Mouse (Mus musculus) embryonic fibroblast, embryonic 13.5 days (primary cell): ENCODE measurements around the gene Fitm1.

Experiments
- CTCF ChIP-seq: IDR thresholded peaks from 2 replicates; pipeline ENCODE4 v1.5.1; 2011; ENCODE audit warnings: mild to moderate bottlenecking, control low read depth, low read length, moderate library complexity, borderline replicate concordance; ENCODE audit not compliant: insufficient read depth
- POLR2A ChIP-seq: IDR thresholded peaks from 2 replicates; pipeline ENCODE4 v1.6.1; 2011; ENCODE audit warnings: low read depth, mild to moderate bottlenecking, control low read depth, low read length, moderate library complexity

DNA sequence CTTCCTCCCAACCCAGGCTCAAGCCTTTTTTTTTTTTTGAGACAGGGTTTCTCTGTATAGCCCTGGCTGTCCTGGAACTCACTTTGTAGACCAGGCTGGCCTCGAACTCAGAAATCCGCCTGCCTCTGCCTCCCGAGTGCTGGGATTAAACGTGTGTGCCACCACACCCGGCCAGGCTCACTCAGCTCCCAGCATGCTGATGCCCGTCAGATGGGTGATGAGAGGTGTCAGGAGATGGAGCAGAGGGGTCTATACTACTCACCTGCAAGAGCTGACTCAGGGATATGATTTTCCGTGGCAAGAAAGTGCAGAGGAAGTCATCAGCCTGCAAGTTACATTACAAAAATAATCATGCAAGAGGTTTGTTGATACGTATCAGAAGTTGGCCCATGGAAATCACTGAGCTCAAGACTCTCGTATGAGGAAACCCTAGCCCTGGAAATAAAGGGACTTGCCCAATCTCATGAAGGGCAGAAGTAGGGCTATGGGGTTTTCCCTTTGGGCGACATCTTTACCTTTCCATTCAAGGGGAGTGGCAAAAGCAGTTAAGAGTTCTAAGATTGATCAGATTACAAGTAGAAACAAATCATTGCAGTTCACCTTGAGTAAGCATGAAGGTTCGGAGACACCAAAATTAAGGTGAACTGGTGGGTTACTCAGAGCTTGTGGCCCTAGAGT, 14.5 kb downstream of the Fitm1 start:
- TF ChIP-seq POLR2A (no peak), CTCF (no peak)
